Mouse (Mus musculus): Measurements from ENCODE around the gene Fam126a.

- TF ChIP-seq CHD2 (IDR thresholded peaks at IDR 0.05; ENCODE audit: low read depth, low read length), result no peak
- TF ChIP-seq HCFC1 (IDR thresholded peaks at IDR 0.05; ENCODE audit: borderline replicate concordance, insufficient read depth, low read length), result no peak
- TF ChIP-seq ZC3H11A (IDR thresholded peaks at IDR 0.05; ENCODE audit: borderline replicate concordance, low read depth, low read length), result no peak
- no peak for TF ChIP-seq MAFK (IDR thresholded peaks at IDR 0.05; ENCODE audit: insufficient read depth, low read depth, low read length)
Observed at GRCm38 (mm10) chr5:23874457-23874856, 156.0 kb downstream of the Fam126a start.
